Mouse (Mus musculus) layer of hippocampus, postnatal 14 days (tissue): ENCODE measurements around the gene Rai1. TPM values are rescaled to one million over a fixed set of nuclear protein-coding genes. Genes with fewer than 3 reads are reported as not detected.
A peak's percentile ranks its signal among the peaks of the same experiment; 100 is the strongest.

Experiments used
- DNase-seq, 2 experiments: peaks; one replicate each; pipeline ENCODE4 v3.0.0; 2021 to 2022; ENCODE audit warnings: low spot score in 2 of 2, mixed read lengths in 1 of 2
- total RNA-seq, 2 experiments: library from RNA; stranded (reverse); gene quantifications; 2 replicates each; pipeline ENCODE4 v1.2.3; 2021

Gene Rai1
- total RNA-seq, 2 experiments from 2014 or later: 63.2 to 69.2 TPM

- no peak for DNase-seq
Measured at GRCm38 (mm10) chr11:60213266-60213665, 108.5 kb downstream of the Rai1 start.

DNA sequence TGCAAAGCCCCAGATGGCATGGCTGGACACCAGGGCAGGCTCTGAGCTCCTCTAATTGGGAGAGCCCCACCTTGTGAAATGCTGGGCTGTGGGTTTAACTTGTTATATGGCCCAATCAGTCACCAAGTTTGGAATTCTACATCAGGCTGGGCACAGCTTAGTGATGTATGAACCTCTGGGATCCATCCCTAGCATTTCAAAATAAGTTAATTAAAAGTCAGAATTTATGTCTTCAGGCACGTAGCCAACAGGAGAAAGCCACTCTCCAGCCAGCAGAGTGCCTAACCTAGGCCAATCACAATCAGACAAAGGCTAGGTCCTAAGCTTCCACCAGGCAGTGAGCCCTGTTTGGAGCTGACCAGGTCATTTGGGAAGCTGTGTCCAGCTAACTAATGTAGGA lies 111.9 kb downstream of the Rai1 start:
- no peak for DNase-seq

GRCm38 (mm10) chr11:60217467-60217866 lies 112.7 kb downstream of the Rai1 start:
- no peak for DNase-seq

GRCm38 (mm10) chr11:60219609-60220008 lies 114.8 kb downstream of the Rai1 start:
- no peak for DNase-seq

GRCm38 (mm10) chr11:60220291-60220804 lies 115.5 kb downstream of the Rai1 start:
- DNase-seq: peak; percentile 91

GRCm38 (mm10) chr11:60221425-60221824 lies 116.6 kb downstream of the Rai1 start:
- DNase-seq: no peak

GRCm38 (mm10) chr11:60222085-60222468 lies 117.3 kb downstream of the Rai1 start:
- DNase-seq: no peak

GRCm38 (mm10) chr11:60222469-60223236 lies 117.8 kb downstream of the Rai1 start, which contains the start of gene Srebf1:
TSS of gene Srebf1 (minus strand) at chr11:60222581.
- peak in 1 of 2 experiments; percentile 63 for DNase-seq

GRCm38 (mm10) chr11:60224676-60225075 lies 119.9 kb downstream of the Rai1 start:
- no peak for DNase-seq

GRCm38 (mm10) chr11:60225874-60226273 lies 121.1 kb downstream of the Rai1 start:
- DNase-seq: no peak

- DNase-seq: no peak
Measured at GRCm38 (mm10) chr11:60228525-60228924, 123.7 kb downstream of the Rai1 start.

GRCm38 (mm10) chr11:60229821-60230220 lies 125.0 kb downstream of the Rai1 start:
- DNase-seq: no peak

- no peak for DNase-seq
Measured at GRCm38 (mm10) chr11:60230512-60230911, 125.7 kb downstream of the Rai1 start.

DNA sequence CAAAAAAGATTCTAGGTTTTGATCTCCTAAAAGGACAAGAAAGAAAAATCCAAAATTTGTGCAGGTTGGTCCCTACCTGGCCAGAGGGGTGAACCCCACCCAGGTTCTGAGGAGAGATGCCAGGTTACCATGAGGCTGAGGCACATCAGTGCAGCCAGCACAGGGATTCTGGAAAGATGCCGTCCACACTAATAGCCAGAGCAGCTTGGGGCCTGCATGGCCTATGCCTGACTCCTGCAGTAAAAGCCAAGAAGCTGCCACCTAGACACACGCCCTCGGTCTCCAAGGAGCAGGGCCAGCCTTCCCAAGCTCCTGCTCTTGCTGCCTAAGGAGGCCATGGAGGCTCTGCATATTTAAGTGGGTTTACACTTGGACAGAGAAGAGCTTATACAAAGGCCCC lies 126.5 kb downstream of the Rai1 start:
- no peak for DNase-seq

- DNase-seq: no peak
Measured at GRCm38 (mm10) chr11:60231951-60232350, 127.1 kb downstream of the Rai1 start.

GRCm38 (mm10) chr11:60232441-60233058 lies 127.7 kb downstream of the Rai1 start:
- DNase-seq: no peak

DNA sequence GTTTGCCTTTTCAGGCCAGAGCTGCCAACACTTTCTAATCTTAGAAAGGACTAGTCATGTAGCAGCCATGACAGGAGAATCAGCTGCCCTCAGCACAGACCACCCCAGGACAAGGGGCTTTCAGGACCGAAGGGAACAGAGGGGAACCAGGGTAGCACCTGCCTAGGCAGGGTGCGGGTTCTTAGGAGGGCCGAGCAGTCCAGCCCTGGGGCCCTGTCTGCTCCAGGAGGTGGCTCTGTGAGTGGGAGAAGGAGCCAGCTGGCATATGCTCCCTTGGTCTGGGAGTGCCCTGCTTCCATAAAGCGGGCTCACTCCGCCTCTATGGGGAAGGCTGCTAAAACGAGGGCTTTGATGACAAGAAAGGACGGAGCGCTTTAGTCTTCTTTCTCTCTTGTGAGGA lies 128.4 kb downstream of the Rai1 start:
- DNase-seq: peak in 1 of 2 experiments; percentile 39

DNA sequence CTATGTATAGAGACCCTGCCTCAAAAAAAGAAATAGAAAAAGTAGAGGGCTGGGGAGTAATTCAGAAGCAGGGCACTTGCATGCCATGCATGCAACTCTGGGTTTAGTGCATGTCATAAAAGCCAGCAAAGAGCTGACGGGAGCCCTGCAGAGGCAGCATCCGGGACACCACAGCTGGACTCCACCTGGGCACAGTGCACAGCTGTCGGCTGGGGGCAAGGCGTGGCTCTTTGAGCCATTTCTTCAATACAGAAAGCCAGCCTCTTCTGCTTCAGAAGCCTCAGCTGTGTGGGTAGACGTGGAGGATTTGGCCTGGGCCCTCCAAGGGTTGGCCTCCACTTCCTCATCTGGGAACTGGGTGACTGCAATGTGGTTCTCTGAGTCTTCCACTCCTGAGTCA lies 130.5 kb downstream of the Rai1 start:
- DNase-seq: no peak

DNA sequence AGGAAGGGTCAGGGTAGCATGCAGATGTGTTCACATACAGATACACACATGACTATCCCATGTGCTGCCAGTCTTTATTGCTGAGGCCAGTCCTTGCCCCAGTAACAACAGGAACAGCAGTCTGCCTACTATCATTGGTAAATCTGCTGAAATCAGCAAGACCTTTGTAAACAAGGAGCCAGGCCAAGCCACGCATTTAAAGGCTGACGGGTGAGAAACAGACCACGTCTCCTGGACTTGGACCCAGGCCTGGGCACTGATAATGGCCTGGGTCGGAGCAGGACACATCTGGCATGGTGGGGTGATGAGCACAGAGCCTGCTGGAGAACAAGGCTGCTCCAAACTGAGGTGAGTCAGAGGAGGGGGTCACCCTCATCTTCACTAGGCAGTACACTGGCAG lies 135.7 kb downstream of the Rai1 start:
- no peak for DNase-seq

GRCm38 (mm10) chr11:60244503-60245143 lies 139.8 kb downstream of the Rai1 start:
- no peak for DNase-seq

DNA sequence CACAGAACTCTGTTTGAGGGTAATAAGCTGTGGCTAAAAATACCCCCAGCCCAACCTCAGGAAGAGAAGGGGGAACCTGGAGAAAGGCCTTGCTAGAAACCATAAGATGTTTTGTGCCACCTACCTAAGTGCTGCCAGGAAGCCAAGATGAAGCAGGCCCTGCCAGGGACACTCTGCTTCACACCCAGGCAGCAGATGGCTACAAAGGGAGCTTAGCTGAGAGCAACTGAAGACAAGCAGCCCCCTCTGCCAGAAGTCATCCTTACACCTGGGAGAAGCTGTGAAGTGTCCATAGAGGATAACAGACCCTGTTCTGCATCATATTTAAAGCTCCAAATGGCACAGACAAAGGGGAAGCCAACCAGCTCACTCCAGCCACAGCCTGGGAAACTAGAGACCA lies 141.3 kb downstream of the Rai1 start:
- no peak for DNase-seq
